Mouse (Mus musculus) midbrain, postnatal 0 days (tissue): ENCODE measurements around the gene Spib. TPM values are rescaled to one million over a fixed set of nuclear protein-coding genes. Genes with fewer than 3 reads are reported as not detected.

Experiments used
- ATAC-seq: fragments of 200-750 bp; cut with Nextera tagmentation; 2 replicates; pipeline ENCODE4 v1.8.0; 2017; ENCODE audit warnings: moderate number of reproducible peaks, mild to moderate bottlenecking, moderate TSS enrichment, moderate library complexity; ENCODE audit not compliant: low FRiP score
- DNase-seq: peaks from one replicate; pipeline ENCODE4 v3.0.0-alpha.2; 2015; ENCODE audit warnings: low spot score
- H3K27ac ChIP-seq: fragments of 300-500 bp; sonication (generic); 2 replicates; pipeline ENCODE4 v1.5.1; 2014; ENCODE audit warnings: low read depth, mild to moderate bottlenecking, low read length, mixed read lengths
- H3K27me3 ChIP-seq: fragments of 300-500 bp; sonication (generic); 2 replicates; pipeline ENCODE4 v1.6.1; 2014; ENCODE audit warnings: low read length, control low read depth, mixed read lengths; ENCODE audit not compliant: insufficient read depth
- H3K36me3 ChIP-seq: fragments of 300-500 bp; sonication (generic); 2 replicates; pipeline ENCODE4 v1.6.1; 2014; ENCODE audit warnings: low read length, control low read depth, mixed read lengths; ENCODE audit not compliant: insufficient read depth
- H3K4me1 ChIP-seq: fragments of 300-500 bp; sonication (generic); 2 replicates; pipeline ENCODE4 v1.6.1; 2014; ENCODE audit warnings: mild to moderate bottlenecking, control low read depth, antibody characterized with exemption, low read length, mixed read lengths; ENCODE audit not compliant: insufficient read depth
- H3K4me2 ChIP-seq: fragments of 300-500 bp; sonication (generic); 2 replicates; pipeline ENCODE4 v1.6.1; 2014; ENCODE audit warnings: low read depth, mild to moderate bottlenecking, low read length, mixed read lengths; ENCODE audit not compliant: poor library complexity, severe bottlenecking
- H3K4me3 ChIP-seq: fragments of 300-500 bp; sonication (generic); 2 replicates; pipeline ENCODE4 v1.5.1; 2014; ENCODE audit warnings: low read depth, mild to moderate bottlenecking, low read length, moderate library complexity
- H3K9ac ChIP-seq: fragments of 300-500 bp; sonication (generic); replicated peaks from 2 replicates; pipeline ENCODE4 v1.6.1; 2014; ENCODE audit warnings: mild to moderate bottlenecking, low read length, moderate library complexity, mixed read lengths; ENCODE audit not compliant: poor library complexity, severe bottlenecking
- H3K9me3 ChIP-seq: fragments of 300-500 bp; sonication (generic); 2 replicates; pipeline ENCODE4 v1.6.1; 2016; ENCODE audit warnings: low read length, control low read depth
- CTCF ChIP-seq: IDR thresholded peaks from 2 replicates; pipeline ENCODE4 v1.5.1; 2016; ENCODE audit warnings: antibody characterized with exemption, mild to moderate bottlenecking
- WGBS: fragments of 180-500 bp; shearing (Covaris S2); extraction: QIAGEN DNeasy Blood & Tissue Kit; methylation state at CpG from one replicate; pipeline ENCODE4 v1.1.7; 2014; 5-methylcytosine and 5-hydroxymethylcytosine counted together
- polyA plus RNA-seq: library from polyadenylated mRNA; unstranded; fragments of >200 nt; fragmentation: Nextera tagmentation; extraction: Ambion mirVana; gene quantifications from 2 replicates; pipeline ENCODE4 v1.2.1, GENCODE M21; 2015
- total RNA-seq: library from RNA; depleted of rRNA; stranded (reverse); fragments of >200 nt; gene quantifications from 2 replicates; pipeline ENCODE4 v1.2.3, GENCODE M21; 2014

Spib gene
- total and polyA plus RNA-seq, 2 experiments from 2014 or later, result 0.14 TPM; not detected in 1

DNA sequence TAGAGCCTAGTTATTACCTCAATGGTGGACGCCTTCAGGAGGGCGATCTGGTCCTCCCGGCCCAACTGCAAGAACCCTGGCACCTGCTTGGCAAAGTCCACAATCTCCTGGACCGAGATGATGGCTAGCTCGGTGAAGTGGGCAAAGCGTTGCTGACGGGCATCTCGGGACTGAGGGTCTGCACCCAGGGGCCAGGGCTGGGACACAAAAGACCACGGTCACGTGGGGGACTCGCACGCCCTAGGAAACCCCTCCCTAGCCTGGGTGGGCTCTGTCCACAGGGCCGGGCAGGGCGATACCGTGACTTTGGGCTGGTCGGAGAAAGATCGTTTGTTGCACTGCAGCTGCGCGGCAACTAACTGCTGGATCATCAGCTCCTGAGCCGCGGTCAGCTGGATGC is 19.4 kb upstream of the Spib start:
- H3K4me2 ChIP-seq, result no peak overlapping the region
- H3K9me3 ChIP-seq, result no peaks in the 10 kb centered on the region
- H3K9ac ChIP-seq, result no peak overlapping the region
- DNase-seq (no peak), ATAC-seq (no peak)
- H3K4me3 ChIP-seq, result no peak overlapping the region
- 0 out of 2 replicates have a peak, but pooled peaks cover 3% of the 10 kb centered on the region for H3K27me3 ChIP-seq
- no peak for TF ChIP-seq CTCF
- peaks cover 19% of the 10 kb centered on the region for H3K36me3 ChIP-seq
- 95% methylated on average over 21 of the region's 21 CpGs for WGBS
- 0 out of 2 replicates have a peak, but pooled peaks cover 13% of the 10 kb centered on the region for H3K4me1 ChIP-seq
- no peak overlapping the region for H3K27ac ChIP-seq

DNA sequence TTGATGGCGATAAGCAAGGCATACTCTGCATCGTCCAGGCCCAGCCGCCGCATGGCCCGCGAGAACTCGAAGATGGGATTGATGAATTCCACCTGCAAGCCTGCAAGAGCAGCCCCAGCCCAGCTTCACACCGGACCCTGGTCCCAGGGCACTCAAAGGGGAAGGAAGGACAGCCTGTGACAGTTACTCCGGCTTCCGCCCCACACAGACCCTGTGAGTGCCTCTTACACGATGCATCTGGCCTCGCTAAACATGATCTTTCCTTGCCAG is 18.5 kb upstream of the Spib start:
- WGBS, result 99% methylated on average over 12 of the region's 12 CpGs
- H3K4me2 ChIP-seq, result no peak overlapping the region
- no peaks in the 10 kb centered on the region for H3K9me3 ChIP-seq
- H3K27me3 ChIP-seq, result 0 out of 2 replicates have a peak, but pooled peaks cover under 1% of the 10 kb centered on the region
- H3K27ac ChIP-seq, result no peak overlapping the region
- no peak overlapping the region for H3K9ac ChIP-seq
- DNase-seq (no peak), ATAC-seq (no peak)
- H3K4me3 ChIP-seq, result no peak overlapping the region
- 0 out of 2 replicates have a peak, but pooled peaks cover 13% of the 10 kb centered on the region for H3K4me1 ChIP-seq
- peaks cover 19% of the 10 kb centered on the region for H3K36me3 ChIP-seq
- TF ChIP-seq CTCF, result no peak

DNA sequence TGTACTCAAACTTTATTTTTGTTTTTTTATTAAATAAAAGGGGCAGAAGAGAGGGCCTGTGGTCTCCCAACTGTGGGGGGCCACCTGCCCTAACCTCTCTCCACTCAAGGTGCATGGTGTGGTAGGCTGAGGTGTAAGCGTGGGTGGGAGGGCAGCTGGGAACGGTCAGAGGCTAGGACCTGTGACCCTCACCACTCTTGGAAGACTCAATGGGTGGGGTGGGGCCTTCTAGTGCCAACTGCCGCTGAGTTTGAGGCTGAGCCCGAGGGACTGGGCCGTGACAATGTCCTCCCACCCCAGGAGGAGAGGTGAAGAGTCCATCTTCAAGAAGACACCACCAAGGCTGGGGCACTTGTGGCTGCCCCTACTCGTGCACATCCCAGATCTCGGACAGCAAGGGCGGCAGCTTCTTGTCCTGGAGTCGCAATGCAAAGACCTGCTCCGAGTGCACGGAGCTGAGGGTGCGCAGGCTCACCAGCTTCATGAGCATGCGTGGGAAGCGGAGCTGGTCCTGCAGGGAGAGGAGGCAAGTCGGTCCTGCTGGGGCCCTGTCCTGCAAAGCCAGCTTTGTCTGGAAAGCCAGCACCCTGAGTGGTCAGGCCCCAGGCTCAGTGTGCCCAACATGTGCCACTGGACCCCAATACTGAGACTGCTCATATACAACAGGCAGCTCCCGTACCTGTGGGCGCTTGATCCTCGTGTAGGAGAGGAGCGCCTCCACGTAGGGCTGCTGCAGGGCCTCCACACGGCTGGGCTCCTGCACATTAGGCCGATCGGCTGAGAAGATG is 17.9 kb upstream of the Spib start:
- Histone ChIP-seq H3K9ac (no peak overlapping the region), H3K27me3 (no peaks in the 10 kb centered on the region), H3K9me3 (no peaks in the 10 kb centered on the region), H3K36me3 (peaks cover 19% of the 10 kb centered on the region), H3K4me1 (0 out of 2 replicates have a peak, but pooled peaks cover 13% of the 10 kb centered on the region), H3K4me2 (no peak overlapping the region), H3K4me3 (no peak overlapping the region), H3K27ac (no peak overlapping the region)
- no peak for ATAC-seq
- no peak for DNase-seq
- WGBS, result 95% methylated on average over 23 of the region's 23 CpGs
- TF ChIP-seq CTCF, result no peak

DNA sequence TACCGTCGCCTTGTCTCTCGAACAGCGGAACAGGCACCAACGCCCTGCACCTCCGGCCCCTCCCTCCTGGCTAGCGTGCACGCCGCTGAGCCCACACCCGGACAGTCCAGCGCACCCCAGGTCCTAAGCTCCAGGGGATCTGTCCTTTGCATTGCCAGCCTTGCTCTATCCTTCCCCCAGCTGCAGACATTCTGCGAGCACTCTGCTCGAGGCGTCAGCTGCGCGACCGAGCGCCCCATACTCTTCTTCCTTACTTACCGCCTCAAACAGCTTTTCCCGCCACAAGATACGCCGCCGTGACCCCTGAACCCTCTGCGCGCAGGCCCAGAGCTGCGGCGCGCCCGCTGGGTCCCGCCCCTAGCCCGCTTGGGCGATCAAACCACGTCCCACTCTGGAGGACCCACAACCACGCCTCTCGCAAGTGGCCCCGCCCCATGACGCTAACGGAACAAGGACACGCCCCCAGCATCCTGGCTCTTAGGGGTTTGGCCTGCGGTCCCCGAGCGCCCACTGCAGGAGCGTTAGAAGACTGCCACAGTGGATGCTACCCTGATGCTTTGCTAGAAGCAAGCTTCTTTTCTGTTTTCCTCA is 16.7 kb upstream of the Spib start, which contains the start of gene Pold1:
TSS of gene Pold1 (minus strand) at position 353 of the 591 bp plus-strand sequence.
- under 1% methylated on average over 43 of the region's 43 CpGs for WGBS

DNA sequence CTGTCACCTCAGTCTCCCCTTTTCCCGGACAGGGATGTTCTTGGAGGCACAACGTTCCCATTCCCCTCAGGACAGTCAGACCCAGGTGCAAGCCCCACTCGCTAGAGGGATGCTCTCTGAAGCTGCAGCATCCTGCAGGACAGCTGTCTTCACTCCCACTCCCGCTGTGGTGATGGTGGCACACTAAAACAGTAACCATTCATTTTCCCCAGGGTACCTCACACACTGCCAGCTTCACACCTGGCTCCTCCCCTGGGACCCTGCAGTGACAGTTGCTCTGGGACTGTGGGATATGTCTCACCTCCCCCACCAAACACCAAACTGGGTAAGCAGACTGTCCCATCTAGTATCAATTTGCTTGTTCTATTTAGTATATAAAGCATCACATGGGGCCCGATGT is 15.9 kb upstream of the Spib start:
- no peak for ATAC-seq
- 19% methylated on average over 5 of the region's 5 CpGs for WGBS
- H3K9ac ChIP-seq, result no peak overlapping the region

More for the DNA sequence above, 16.7 kb upstream of the Spib start, which contains the start of gene Pold1:
- 0 out of 2 replicates have a peak, but pooled peaks cover 13% of the 10 kb centered on the region for H3K4me1 ChIP-seq
- H3K9ac ChIP-seq, result peak within 1 kb of the TSS; percentile 44
- peak; percentile 99 for DNase-seq
- peak within 1 kb of the TSS; percentile 26; the same call in 1 of the 2 replicates for H3K27ac ChIP-seq
- H3K4me3 ChIP-seq, result peak within 1 kb of the TSS; percentile 50
- no peaks in the 10 kb centered on the region for H3K27me3 ChIP-seq
- TF ChIP-seq CTCF, result peak; percentile 90
- no peaks in the 10 kb centered on the region for H3K9me3 ChIP-seq
- peaks cover 19% of the 10 kb centered on the region for H3K36me3 ChIP-seq
- ATAC-seq, result peak; percentile 90
- peak within 1 kb of the TSS; percentile 94 for H3K4me2 ChIP-seq

DNA sequence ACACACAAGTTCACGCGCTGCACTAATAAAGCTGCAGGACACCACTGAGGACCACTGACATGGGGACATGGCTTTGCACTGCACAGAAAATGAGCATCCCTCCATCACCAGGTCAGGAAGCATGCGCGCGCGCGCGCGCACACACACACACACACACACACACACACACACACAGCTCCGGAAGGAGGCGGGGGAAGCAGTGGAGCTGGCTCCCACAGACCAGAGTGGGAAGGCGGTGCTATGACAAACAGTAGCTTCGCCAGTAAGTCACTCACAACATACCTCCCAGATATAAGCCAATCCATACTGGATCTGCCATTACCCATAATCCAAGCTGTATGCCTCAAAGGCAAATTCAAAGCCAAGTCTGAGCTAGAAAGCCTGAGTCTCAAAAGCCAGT is 15.2 kb upstream of the Spib start:
- Histone ChIP-seq H3K27me3 (no peaks in the 10 kb centered on the region), H3K4me1 (0 out of 2 replicates have a peak, but pooled peaks cover 8% of the 10 kb centered on the region), H3K36me3 (peaks cover 23% of the 10 kb centered on the region), H3K9me3 (no peaks in the 10 kb centered on the region), H3K4me2 (no peak overlapping the region), H3K27ac (no peak overlapping the region), H3K9ac (no peak overlapping the region), H3K4me3 (no peak overlapping the region)
- 96% methylated on average over 13 of the region's 13 CpGs for WGBS
- TF ChIP-seq CTCF, result no peak
- ATAC-seq (no peak), DNase-seq (no peak)

More for the DNA sequence above, 15.9 kb upstream of the Spib start:
- H3K4me2 ChIP-seq, result peak overlapping the region; percentile 94
- no peak for DNase-seq
- H3K4me3 ChIP-seq, result peak overlapping the region; percentile 50; the same call in 1 of the 2 replicates
- H3K27me3 ChIP-seq, result no peaks in the 10 kb centered on the region
- no peak for TF ChIP-seq CTCF
- peaks cover 19% of the 10 kb centered on the region for H3K36me3 ChIP-seq
- H3K4me1 ChIP-seq, result 0 out of 2 replicates have a peak, but pooled peaks cover 10% of the 10 kb centered on the region
- no peak overlapping the region for H3K27ac ChIP-seq
- no peaks in the 10 kb centered on the region for H3K9me3 ChIP-seq
